Mouse (Mus musculus) erythroblast, embryonic 14.5 days (primary cell): ENCODE data around the gene Ntrk3. TPM values are rescaled to one million over a fixed set of nuclear protein-coding genes. Genes with fewer than 3 reads are reported as not detected.

Experiments used
- H3K27me3 ChIP-seq: 2 replicates; pipeline ENCODE4 v1.6.1; 2012; ENCODE audit warnings: inconsistent platforms; ENCODE audit not compliant: control insufficient read depth
- H3K36me3 ChIP-seq: 2 replicates; pipeline ENCODE4 v1.6.1; 2012; ENCODE audit warnings: mild to moderate bottlenecking, inconsistent platforms; ENCODE audit not compliant: control insufficient read depth
- H3K4me1 ChIP-seq: 2 replicates; pipeline ENCODE4 v1.6.1; 2012; ENCODE audit warnings: inconsistent platforms; ENCODE audit not compliant: control insufficient read depth
- H3K4me3 ChIP-seq: replicated peaks from 2 replicates; pipeline ENCODE3; 2012; ENCODE audit warnings: moderate library complexity, mild to moderate bottlenecking, inconsistent platforms
- H3K9me3 ChIP-seq: 2 replicates; pipeline ENCODE4 v1.6.1; 2012; ENCODE audit warnings: low read length, inconsistent platforms, mixed read lengths; ENCODE audit not compliant: control insufficient read depth
- GATA1 ChIP-seq: IDR thresholded peaks from 2 replicates; pipeline ENCODE4 v1.6.1; 2012; ENCODE audit warnings: low read length, inconsistent platforms, mixed read lengths
- TAL1 ChIP-seq: IDR thresholded peaks from 3 replicates; pipeline ENCODE4 v1.6.1; 2012; ENCODE audit warnings: low read length, inconsistent platforms, mixed read lengths
- polyA plus RNA-seq: library from polyadenylated mRNA; stranded (reverse); fragments of >175 nt; gene quantifications from 2 replicates; pipeline ENCODE4 v1.2.3, GENCODE M21; 2012

Gene Ntrk3
- polyA plus RNA-seq, 1 experiment = not detected

- no peak for TF ChIP-seq TAL1
- no peak for TF ChIP-seq GATA1
- Histone ChIP-seq H3K4me1 (no peaks in the 10 kb centered on the region), H3K4me3 (no peak overlapping the region)
Measured at GRCm38 (mm10) chr7:78528008-78528407, 209.8 kb downstream of the Ntrk3 start.

GRCm38 (mm10) chr7:78527564-78527963 lies 210.2 kb downstream of the Ntrk3 start:
- Histone ChIP-seq H3K4me1 (no peaks in the 10 kb centered on the region), H3K36me3 (no peaks in the 10 kb centered on the region), H3K9me3 (no peaks in the 10 kb centered on the region; the same call in 1 of the 2 replicates), H3K4me3 (no peak overlapping the region), H3K27me3 (no peaks in the 10 kb centered on the region)
- TF ChIP-seq TAL1 (no peak), GATA1 (no peak)

More at GRCm38 (mm10) chr7:78528008-78528407, 209.8 kb downstream of the Ntrk3 start:
- H3K27me3 ChIP-seq = no peaks in the 10 kb centered on the region
- H3K9me3 ChIP-seq = no peaks in the 10 kb centered on the region
- H3K36me3 ChIP-seq = no peaks in the 10 kb centered on the region

GRCm38 (mm10) chr7:78520243-78520927 lies 217.4 kb downstream of the Ntrk3 start:
- TF ChIP-seq TAL1 (no peak), GATA1 (no peak)
- H3K4me1 ChIP-seq = no peaks in the 10 kb centered on the region
- H3K9me3 ChIP-seq = peaks cover 15% of the 10 kb centered on the region

GRCm38 (mm10) chr7:78519689-78520088 lies 218.1 kb downstream of the Ntrk3 start:
- H3K9me3 ChIP-seq = peaks cover 15% of the 10 kb centered on the region
- no peak overlapping the region for H3K4me3 ChIP-seq
- TF ChIP-seq TAL1 = no peak
- no peak for TF ChIP-seq GATA1
- H3K36me3 ChIP-seq = no peaks in the 10 kb centered on the region
- H3K27me3 ChIP-seq = no peaks in the 10 kb centered on the region
- H3K4me1 ChIP-seq = no peaks in the 10 kb centered on the region

More at GRCm38 (mm10) chr7:78520243-78520927, 217.4 kb downstream of the Ntrk3 start:
- Histone ChIP-seq H3K27me3 (no peaks in the 10 kb centered on the region), H3K4me3 (no peak overlapping the region), H3K36me3 (no peaks in the 10 kb centered on the region)

- H3K9me3 ChIP-seq = peaks cover 15% of the 10 kb centered on the region
- H3K4me1 ChIP-seq = no peaks in the 10 kb centered on the region
- TF ChIP-seq GATA1 = no peak
- no peak for TF ChIP-seq TAL1
- no peak overlapping the region for H3K4me3 ChIP-seq
- H3K36me3 ChIP-seq = no peaks in the 10 kb centered on the region
- H3K27me3 ChIP-seq = no peaks in the 10 kb centered on the region
Measured at GRCm38 (mm10) chr7:78518760-78519363, 218.9 kb downstream of the Ntrk3 start.

GRCm38 (mm10) chr7:78515042-78515609 lies 222.7 kb downstream of the Ntrk3 start:
- Histone ChIP-seq H3K27me3 (no peaks in the 10 kb centered on the region), H3K36me3 (no peaks in the 10 kb centered on the region), H3K4me1 (no peaks in the 10 kb centered on the region), H3K9me3 (peaks cover 13% of the 10 kb centered on the region), H3K4me3 (no peak overlapping the region)
- no peak for TF ChIP-seq GATA1
- TF ChIP-seq TAL1 = no peak

- Histone ChIP-seq H3K36me3 (no peaks in the 10 kb centered on the region), H3K4me3 (no peak overlapping the region), H3K9me3 (no peaks in the 10 kb centered on the region), H3K27me3 (no peaks in the 10 kb centered on the region), H3K4me1 (no peaks in the 10 kb centered on the region)
- no peak for TF ChIP-seq TAL1
- no peak for TF ChIP-seq GATA1
Measured at GRCm38 (mm10) chr7:78507032-78507611, 230.7 kb downstream of the Ntrk3 start.

- TF ChIP-seq TAL1 (no peak), GATA1 (no peak)
- H3K4me1 ChIP-seq = no peaks in the 10 kb centered on the region
- H3K27me3 ChIP-seq = no peaks in the 10 kb centered on the region
- H3K9me3 ChIP-seq = peaks cover 4% of the 10 kb centered on the region; the same call in 1 of the 2 replicates
- H3K36me3 ChIP-seq = no peaks in the 10 kb centered on the region
- H3K4me3 ChIP-seq = no peak overlapping the region
Measured at GRCm38 (mm10) chr7:78500863-78501262, 236.9 kb downstream of the Ntrk3 start.

GRCm38 (mm10) chr7:78499970-78500369 lies 237.8 kb downstream of the Ntrk3 start:
- H3K36me3 ChIP-seq = no peaks in the 10 kb centered on the region
- TF ChIP-seq TAL1 (no peak), GATA1 (no peak)
- no peak overlapping the region for H3K4me3 ChIP-seq
- no peaks in the 10 kb centered on the region for H3K4me1 ChIP-seq
- peaks cover 7% of the 10 kb centered on the region for H3K9me3 ChIP-seq
- H3K27me3 ChIP-seq = no peaks in the 10 kb centered on the region
